ENCODE assay signal across 9 mouse cellular contexts in the genomic region with DNA sequence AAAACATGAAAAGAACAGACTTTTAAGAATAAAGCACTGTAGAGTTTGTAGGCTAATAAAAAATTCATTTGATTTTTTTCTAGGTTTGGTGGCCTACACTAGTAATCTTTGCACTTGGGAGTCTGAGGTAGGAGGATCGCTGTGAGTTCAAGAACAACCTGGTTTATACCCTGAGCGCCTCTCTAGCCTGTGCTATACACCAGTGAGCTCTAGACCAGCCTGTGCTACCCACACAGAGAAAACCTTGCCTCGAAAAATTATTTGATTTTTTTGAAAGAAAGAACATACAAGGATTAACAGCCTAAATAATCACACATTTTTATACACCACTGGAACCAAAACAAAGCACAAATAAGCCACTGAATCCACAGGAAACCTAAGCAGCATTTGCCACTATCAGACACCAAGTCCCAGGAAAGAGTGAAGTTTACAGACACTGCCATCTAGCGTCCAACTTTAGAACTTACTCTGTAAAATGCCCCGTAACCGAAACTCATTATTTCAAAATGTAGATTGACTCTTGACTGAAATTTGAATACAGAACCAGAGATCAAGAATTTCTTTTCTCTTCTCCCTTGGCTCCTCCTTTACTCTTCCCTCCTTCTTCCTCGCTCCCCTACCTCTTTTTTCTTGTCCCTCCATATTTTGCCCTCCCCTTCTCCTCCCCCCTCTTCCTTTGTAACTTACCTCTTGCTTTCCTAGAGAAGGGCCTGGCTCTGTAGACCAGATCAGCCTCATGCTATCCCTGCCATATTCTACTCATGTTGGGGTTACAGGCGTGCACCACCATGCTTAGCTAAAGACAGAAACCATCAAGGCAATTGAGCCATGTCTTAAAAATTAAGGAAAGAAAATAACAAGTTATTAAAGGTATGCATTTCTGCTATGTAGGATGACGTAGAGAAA. TPM values are rescaled to one million over a fixed set of nuclear protein-coding genes. Genes with fewer than 3 reads are reported as not detected.
DNase-seq lines count a peak whose midpoint lies in the region; ATAC-seq lines count a peak whose summit lies in the region.
"Had no signal": no experiment of that assay in that cellular context is flagged by ENCODE, and none has a peak within 500 bp of the region (broad histone marks: within the 10 kb centered on the region; RNA-seq: fewer than 3 reads in every experiment).

No protein-coding gene starts in this region.

- H3K9ac ChIP-seq in neural tube, embryonic 11.5 days (ENCODE audit: low read length) = no peak overlapping the region
- H3K9ac ChIP-seq in lung, embryonic 16.5 days (ENCODE audit: low read length) = no peak overlapping the region
- H3K9ac ChIP-seq: hindbrain, embryonic 15.5 days; stomach, embryonic 15.5 days had no signal

- H3K27me3 ChIP-seq in neural tube, embryonic 11.5 days (ENCODE audit: control insufficient read depth, insufficient read depth, low read length) = no peaks in the 10 kb centered on the region
- H3K27me3 ChIP-seq in lung, embryonic 16.5 days (ENCODE audit: control insufficient read depth, insufficient read depth, low read depth, low read length) = no peaks in the 10 kb centered on the region
- H3K27me3 ChIP-seq: stomach, embryonic 15.5 days had no signal

- H3K27ac ChIP-seq in neural tube, embryonic 11.5 days (ENCODE audit: low read depth, low read length) = no peak overlapping the region
- no peak overlapping the region for H3K27ac ChIP-seq in lung, embryonic 16.5 days (ENCODE audit: low read length)
- H3K27ac ChIP-seq: hindbrain, embryonic 15.5 days; stomach, embryonic 15.5 days had no signal

- H3K4me1 ChIP-seq in neural tube, embryonic 11.5 days (ENCODE audit: control insufficient read depth, insufficient read depth, low read length) = no peaks in the 10 kb centered on the region
- H3K4me1 ChIP-seq in lung, embryonic 16.5 days (replicated peaks; ENCODE audit: control insufficient read depth, insufficient read depth, low read length) = no peaks in the 10 kb centered on the region
- H3K4me1 ChIP-seq: hindbrain, embryonic 15.5 days; stomach, embryonic 15.5 days had no signal

- WGBS in neural tube, embryonic 11.5 days = 42% methylated on average over 9 of the region's 9 CpGs
- 34% methylated on average over 9 of the region's 9 CpGs for WGBS in lung, embryonic 16.5 days

- ATAC-seq in neural tube, embryonic 11.5 days (ENCODE audit: insufficient read depth, low FRiP score, low TSS enrichment) = no peak
- peak; percentile 82 to 94 for ATAC-seq in hematopoietic stem cell, adult 5-6 weeks (replicated peaks in 1 of 2; ENCODE audit: insufficient read depth in 1 of 2, low FRiP score in 2 of 2, low TSS enrichment in 1 of 2, low read depth in 1 of 2, poor library complexity in 2 of 2, severe bottlenecking in 2 of 2)
- peak; percentile 31; the same call in 1 of the 2 replicates for ATAC-seq in lung, embryonic 16.5 days (ENCODE audit: low read depth)

- H3K9me3 ChIP-seq in neural tube, embryonic 11.5 days (ENCODE audit: control insufficient read depth, low read length) = no peaks in the 10 kb centered on the region
- H3K9me3 ChIP-seq in lung, embryonic 16.5 days (ENCODE audit: control insufficient read depth, low read length) = no peaks in the 10 kb centered on the region
- H3K9me3 ChIP-seq: hindbrain, embryonic 15.5 days; stomach, embryonic 15.5 days had no signal

- H3K36me3 ChIP-seq in neural tube, embryonic 11.5 days (ENCODE audit: control insufficient read depth, insufficient read depth, low read length) = no peaks in the 10 kb centered on the region
- H3K36me3 ChIP-seq in lung, embryonic 16.5 days (ENCODE audit: control insufficient read depth, insufficient read depth, low read length) = no peaks in the 10 kb centered on the region
- H3K36me3 ChIP-seq: hindbrain, embryonic 15.5 days; stomach, embryonic 15.5 days had no signal

- no peak overlapping the region for H3K4me2 ChIP-seq in neural tube, embryonic 11.5 days (ENCODE audit: low read depth)
- no peak overlapping the region for H3K4me2 ChIP-seq in lung, embryonic 16.5 days (ENCODE audit: low read depth, low read length)
- H3K4me2 ChIP-seq: hindbrain, embryonic 15.5 days; stomach, embryonic 15.5 days had no signal

- no peak overlapping the region for H3K4me3 ChIP-seq in neural tube, embryonic 11.5 days (ENCODE audit: low read depth, low read length)
- H3K4me3 ChIP-seq in lung, embryonic 16.5 days (ENCODE audit: low read length) = no peak overlapping the region
- H3K4me3 ChIP-seq: hindbrain, embryonic 15.5 days; stomach, embryonic 15.5 days had no signal

- peak; percentile 45 for DNase-seq in neural tube, embryonic 11.5 days (ENCODE audit: low spot score)
- DNase-seq in neural tube, embryonic 10.5 days (ENCODE audit: extremely low spot score, low spot score) = no peak
- DNase-seq in Muller cell, postnatal 12 days (ENCODE audit: inconsistent ontology term) = peak; percentile 32
- DNase-seq in cerebellum, postnatal 10 days = peak; percentile 51 to 77
- peak; percentile 47 for DNase-seq in retina, postnatal 7 days (ENCODE audit: low read depth, low spot score)

RNA-seq across cellular contexts. Expression of a gene that starts 12.0 kb away (rescaled TPM):
- polyA plus RNA-seq in neural tube, embryonic 11.5 days (2014; fragmentation: Nextera tagmentation; extraction: Ambion mirVana) = 93.7 and 98.1 TPM in 2 replicates
- total RNA-seq in hematopoietic stem cell, adult 5-6 weeks (2017) = 37.1 and 37.3 TPM in 2 replicates
- polyA plus RNA-seq in lung, embryonic 16.5 days (2015; fragmentation: Nextera tagmentation; extraction: Ambion mirVana) = 93.5 and 97.3 TPM in 2 replicates
